Mouse (Mus musculus): ENCODE data around the gene Hmcn2.
A peak's percentile ranks its signal among the peaks of the same experiment; 100 is the strongest.

Hmcn2 gene

DNA sequence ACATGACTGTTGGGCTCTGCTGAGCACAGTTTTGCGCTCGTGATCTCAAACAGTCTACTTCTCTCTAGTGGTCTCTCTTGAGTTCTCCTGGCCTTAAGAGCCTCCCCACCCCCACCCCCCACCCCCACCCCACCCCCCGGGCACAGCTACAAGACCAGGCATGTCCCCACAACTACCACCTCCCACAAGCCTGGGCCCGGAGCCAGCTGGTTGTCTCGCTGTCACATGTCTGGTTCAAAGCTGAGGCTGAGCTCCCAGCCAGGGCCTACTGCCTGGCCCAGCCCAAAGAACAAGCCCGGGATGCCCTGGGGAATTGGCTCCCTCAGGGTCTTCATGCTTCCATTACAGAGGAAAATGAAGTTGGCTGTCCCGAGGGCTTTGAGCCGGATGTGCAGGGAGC is 140.1 kb downstream of the Hmcn2 start:
- DNase-seq (ENCODE audit: low spot score in 2 of 2), result peak in 1 of 2 experiments; percentile 41

DNA sequence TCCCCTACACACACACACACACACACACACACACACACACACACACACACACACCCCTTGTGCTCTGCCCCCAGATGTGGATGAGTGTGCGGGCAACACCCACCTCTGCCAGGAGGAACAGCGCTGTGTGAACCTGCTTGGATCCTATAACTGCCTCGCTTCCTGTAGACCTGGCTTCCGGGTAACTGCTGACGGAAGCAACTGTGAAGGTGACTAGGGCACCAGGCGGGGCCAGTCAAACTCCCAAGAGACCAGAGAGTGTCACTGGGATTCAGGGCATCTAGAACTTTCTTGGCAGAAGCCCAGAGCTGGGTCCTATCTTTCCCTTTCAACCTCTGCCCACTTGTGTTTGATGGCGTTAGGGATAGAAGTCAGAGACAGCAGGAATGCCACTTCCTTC is 141.2 kb downstream of the Hmcn2 start:
- no peak for DNase-seq (ENCODE audit: low spot score in 2 of 2)

DNA sequence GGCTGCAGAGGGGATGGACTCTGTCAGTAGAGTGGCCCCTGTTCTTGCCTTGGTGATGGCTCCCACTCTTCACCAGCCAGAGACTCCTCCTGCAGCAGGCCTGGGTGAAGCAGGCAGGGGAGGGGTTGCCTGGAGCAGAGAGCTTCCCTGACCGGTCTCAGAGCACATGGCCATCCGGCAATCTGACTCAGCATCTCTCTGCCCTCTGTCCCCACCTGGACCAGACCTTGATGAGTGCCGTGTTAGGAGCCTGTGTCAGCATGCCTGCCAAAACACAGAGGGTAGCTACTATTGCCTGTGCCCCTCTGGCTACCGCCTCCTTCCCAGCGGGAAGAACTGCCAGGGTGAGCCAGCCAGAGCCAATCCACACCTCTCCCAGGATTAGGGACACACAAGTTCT is 144.2 kb downstream of the Hmcn2 start:
- DNase-seq (ENCODE audit: low spot score in 2 of 2), result peak; percentile 35 to 69

DNA sequence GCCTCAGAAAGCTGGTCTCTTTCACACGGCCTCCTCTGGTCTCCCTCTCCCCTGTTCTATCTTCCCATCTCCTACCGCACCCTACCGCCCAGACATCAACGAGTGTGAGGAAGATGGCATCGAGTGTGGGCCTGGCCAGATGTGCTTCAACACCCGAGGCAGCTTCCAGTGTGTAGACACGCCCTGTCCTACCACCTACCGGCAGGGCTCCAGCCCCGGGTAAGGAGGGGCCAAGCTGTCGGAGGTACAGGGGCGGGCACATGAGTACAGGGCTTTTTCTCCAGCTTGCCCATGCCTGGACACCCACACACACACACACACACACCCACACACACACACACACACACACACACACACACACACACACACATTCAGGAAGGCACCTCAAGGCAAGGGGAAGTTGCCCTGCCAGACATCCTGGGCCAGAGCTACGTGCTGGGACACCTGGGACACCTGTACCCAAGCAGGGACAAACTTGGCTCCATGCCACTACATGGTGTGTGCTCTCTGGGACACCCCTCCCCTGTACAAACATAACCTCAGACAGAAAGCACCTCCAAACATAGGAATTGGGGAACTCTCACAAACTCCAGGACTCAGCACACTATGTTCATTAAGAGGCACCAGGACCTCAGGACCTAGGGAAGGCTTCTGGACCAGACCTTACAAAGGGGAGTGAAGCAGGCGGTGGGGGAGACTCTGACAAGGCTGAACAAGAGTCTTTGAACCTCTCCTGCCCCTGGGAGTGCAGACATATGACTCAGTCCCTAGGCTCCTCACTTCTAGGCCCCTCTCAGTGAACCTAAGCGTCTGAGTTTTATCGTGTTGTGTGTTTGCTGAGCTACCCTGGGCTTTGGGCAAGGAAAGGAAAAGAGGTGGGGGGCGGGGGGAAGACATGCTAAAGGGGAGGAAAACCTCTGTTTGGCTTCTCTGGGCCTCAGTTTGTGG is 145.0 kb downstream of the Hmcn2 start:
- peak in 1 of 2 experiments; percentile 44 for DNase-seq (ENCODE audit: low spot score in 2 of 2)

DNA sequence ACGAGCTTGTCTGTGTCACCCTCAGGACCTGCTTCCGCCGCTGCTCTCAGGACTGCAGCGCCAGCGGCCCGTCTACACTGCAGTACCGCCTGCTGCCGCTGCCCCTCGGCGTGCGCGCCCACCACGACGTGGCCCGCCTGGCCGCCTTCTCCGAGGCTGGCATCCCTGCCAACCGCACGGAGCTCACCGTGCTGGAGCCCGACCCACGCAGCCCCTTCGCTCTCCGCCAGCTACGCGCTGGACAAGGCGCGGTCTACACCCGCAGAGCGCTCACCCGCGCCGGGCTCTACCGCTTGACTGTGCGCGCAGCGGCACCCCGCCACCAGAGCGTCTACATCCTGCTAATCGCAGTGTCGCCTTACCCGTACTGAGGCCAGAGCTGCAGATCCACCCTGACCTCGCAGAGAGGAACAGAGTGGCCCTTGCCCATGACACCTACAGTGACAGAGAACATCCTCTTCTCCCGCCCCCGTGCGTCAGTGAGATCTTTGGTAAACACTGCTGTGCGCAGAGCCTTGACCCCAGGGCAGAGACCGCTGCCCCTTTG is 145.9 kb downstream of the Hmcn2 start:
- peak in 1 of 2 experiments; percentile 43 for DNase-seq (ENCODE audit: low spot score in 2 of 2)

DNA sequence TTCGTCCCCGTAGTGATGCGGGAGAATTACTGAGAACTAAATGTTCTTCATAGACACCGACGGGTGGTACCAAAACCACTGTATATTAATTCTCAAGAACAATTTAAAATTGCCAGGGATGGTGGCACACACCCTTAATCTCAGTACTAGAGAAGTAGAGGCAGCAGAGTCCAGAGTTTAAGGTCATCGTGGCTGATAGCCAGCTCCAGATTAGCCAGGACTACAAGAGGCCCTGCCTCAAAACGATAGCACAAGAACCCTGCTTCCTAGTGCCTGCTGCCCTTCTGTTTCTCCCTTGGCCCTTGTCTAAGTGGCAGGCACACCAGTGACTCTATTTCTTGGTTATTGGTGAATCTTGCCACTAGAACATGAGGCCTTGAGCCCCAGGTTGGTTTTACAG is 146.7 kb downstream of the Hmcn2 start:
- no peak for DNase-seq (ENCODE audit: low spot score in 2 of 2)

DNA sequence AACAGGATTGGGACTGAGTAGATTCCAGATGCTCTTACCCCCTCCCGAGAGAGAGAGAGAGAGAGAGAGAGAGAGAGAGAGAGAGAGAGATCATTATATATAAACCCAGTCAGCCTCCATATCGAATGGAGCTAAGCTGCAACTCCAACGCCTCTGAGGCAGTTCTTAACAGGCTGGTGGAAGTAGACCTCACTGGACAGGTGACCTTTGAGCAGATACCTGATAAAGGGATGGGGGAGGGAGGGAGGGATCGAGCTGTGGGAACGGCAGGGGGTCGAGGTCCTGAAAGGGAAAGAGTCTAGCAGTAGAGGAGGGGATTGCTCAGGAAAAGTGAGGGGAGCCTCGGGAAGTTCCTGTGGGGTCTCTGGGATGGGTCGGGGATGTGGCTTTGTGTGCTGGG is 147.8 kb downstream of the Hmcn2 start:
- DNase-seq (ENCODE audit: low spot score in 2 of 2), result no peak

DNA sequence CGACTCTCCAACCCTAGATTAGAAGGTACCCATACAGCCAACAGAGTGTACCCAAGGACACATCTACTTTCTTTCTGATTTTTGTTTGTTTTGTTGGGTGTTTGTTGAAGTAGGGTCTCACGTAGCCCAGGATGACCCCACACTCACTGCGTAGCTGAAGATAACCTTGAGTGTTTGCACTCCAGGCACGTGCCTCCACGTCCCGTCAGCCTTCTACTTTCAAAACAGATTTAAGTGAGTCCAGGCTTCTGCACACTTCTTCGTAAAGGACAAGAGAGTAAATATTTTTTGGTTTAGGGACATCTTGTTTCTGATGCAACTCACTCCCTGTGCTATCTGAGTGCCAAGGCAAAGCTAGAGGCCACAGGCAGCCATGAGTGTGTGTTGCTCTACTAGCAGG is 149.0 kb downstream of the Hmcn2 start:
- DNase-seq (ENCODE audit: low spot score in 2 of 2), result no peak

DNA sequence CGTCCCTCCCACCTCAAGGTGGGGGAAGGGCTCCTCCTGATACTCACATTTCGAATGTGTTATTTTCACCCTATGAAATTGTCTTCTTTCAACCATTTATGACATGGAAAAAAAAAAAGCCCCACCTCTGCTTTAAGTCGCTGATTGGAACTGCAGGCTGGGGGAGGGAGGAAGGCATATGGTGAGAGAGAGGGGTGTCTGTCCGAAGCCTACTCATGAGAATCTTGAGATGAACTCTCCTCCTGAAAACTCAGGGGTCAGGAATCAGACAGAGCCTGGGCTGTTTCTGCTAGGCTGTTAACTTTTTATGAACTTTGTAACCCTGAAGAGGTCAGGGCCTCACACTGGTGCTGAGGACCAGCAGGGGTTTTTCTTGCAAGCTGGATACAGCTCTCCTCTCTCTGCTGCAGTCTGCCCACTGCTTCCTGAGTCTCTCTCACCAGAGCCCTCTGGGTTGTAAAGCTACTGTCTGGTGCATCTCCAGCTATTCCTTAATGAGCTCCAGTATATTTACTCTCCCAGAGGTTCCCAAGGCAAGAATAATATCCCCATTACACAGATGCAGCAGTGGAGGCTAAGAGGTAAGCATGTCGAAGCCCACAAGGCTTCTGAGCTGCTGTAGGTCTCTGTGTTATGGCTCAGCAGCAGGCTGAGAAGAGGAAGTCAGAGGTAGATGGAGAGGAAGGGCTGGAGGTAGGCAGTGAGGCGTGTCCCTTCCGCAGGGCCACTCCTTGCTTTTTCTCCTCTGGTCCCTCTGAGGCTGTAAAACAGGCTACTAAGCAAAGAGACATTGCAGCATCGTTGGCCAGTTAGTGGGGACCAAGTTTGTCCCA is 149.7 kb downstream of the Hmcn2 start:
- no peak for DNase-seq (ENCODE audit: low spot score in 2 of 2)

DNA sequence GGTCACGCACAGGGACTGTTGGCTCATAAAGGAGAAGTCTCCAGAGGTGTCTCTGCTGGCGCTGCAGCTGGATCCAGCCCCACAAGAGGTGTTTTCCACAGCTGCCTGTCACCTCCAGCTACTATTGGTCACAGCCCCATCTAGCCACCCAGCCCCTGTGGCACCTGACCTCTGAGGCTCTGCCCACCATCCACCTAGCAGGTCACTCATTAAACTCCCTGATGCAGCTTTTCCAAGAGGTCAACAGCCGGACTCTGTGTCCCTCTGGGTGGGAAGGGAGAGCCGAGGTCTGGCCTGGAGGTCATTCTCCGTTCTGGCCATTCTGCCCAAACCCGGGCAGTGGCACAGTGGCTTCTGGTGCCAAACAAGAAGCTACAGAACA is 150.3 kb downstream of the Hmcn2 start:
- no peak for DNase-seq (ENCODE audit: low spot score in 2 of 2)

DNA sequence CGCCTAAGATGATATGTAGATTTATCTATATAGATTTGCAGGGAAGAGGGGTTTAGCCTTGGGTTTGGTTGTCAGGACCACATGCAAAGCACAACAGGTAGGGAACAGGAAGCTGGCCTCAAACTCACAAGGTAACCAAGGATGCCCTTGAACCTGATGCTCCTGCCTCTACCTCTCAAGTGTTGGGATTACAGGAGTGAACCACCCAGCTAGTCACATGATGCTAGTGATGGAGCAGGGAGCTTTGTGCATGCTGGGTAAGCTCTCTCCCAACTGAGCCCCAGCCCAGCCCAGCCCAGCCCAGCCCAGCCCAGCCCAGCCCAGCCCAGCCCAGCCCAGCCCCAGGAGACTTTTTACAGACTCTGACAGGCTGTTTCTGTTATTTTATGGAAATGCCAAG is 153.2 kb downstream of the Hmcn2 start:
- DNase-seq (ENCODE audit: low spot score in 2 of 2), result no peak

DNA sequence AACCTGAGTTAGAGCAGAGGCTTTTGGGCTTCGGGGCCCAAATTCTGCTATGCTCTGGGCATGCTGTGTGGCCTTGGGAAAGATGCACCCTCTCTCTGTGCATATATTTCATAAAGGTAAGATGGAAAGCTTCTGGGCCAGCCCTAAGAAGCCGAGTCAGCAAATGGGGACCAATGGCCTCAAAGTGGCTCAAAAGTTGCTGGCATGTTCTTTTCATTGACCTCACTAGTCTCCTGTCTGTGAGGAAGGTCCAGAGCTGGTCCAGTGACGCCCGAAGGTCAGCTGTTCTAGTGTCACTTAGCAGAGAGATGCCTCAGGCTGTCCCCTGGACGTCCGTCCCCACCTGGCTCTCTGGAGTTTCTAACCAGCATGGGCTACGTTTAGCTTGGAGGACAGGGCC is 154.6 kb downstream of the Hmcn2 start:
- DNase-seq (ENCODE audit: low spot score in 2 of 2), result no peak

DNA sequence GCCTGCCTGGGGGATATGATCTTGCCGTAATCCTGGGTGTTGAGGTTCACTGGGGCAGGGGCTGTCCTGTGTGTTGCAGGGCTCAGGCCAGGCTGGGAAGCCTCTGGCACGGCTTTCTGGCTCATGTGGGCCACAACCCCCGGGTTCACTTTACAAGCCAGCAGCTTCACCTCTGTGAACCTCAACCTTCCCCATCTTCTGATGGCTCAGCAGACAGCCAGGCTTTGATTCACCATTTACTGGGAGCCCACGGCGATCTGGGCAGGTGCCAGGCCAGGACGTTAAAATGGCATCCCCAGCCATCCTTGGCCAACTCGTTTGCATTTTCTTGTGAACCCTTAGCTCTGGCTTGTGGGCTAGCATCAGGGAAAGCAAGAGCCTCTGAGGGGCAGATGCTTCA is 155.3 kb downstream of the Hmcn2 start:
- DNase-seq (ENCODE audit: low spot score in 2 of 2), result no peak

DNA sequence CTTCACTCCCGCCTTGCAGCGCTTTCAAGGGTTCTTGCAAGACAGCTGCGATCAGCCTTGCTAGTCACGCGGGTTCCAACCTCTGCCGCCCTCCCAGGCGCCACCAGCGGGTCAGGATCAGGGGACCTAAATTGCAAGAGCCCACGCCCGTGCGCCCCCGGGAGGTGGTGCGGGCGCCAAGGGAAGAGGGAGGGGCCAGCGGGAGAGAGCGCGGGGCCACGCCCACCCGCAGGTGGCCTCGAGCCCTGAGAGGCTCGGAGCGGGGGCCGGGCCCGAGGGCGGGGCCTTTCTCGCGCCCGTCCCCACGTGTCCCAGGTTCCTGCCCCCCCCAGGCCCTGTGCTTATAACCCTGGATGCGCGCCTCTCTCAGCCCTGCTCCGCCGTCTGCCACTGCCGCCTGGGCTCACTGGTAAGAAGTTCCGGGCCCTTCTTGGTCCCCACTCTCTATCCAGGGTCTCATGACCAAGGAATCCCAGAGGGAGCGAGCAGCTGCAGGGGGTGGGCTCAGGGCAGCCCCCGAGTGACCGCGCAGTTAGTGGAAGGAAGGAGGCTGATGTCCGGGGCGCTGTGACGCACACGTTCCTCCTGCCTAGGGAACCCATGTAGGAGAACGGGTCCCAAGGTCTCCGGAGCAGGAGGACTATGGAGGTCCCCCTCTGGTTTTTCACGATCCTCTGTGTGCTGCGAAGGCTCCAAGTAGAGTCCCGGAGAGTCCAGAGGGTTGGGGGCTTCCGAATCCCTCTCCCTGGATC is 155.9 kb downstream of the Hmcn2 start, which contains the start of gene Ass1:
Ass1 (plus strand) TSS at position 277 of the 752 bp plus-strand sequence.
- DNase-seq (ENCODE audit: low spot score in 2 of 2), result peak; percentile 76 to 80

DNA sequence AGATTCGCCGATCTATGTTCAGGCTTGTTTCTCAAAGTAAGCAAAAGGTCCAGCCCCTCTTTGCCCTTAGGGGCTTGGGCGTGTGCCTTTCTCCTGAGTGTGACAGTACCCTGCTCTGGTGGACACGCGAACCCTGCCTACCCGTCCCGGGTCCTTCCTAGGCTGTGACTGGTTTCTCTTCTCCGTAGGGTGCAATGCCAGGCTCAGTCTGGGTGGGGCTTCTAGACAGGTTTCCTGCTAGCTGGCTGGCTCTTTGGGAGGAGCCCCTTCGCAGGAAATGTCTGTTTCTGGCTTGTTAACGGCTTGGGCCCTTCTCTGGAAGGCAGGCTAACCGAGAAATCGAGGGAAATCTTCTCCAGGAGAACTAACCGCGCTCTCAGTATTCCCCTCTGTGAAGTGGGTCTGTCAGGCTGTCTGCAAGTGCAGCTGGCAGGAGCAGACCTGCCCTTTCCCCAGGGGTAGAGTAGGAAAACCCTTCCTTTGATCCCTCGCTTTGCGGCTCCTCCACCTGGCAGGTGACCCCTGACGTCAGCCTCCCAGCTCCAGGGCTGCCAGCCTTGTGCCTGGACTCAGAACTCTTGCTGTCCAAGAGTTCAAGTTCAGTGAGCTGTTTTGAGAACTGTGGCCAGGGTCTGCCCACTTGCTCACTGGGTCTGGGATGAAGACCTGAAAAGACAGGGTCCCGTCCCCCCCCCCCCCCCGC is 156.6 kb downstream of the Hmcn2 start:
- DNase-seq (ENCODE audit: low spot score in 2 of 2), result peak in 1 of 2 experiments; percentile 40

DNA sequence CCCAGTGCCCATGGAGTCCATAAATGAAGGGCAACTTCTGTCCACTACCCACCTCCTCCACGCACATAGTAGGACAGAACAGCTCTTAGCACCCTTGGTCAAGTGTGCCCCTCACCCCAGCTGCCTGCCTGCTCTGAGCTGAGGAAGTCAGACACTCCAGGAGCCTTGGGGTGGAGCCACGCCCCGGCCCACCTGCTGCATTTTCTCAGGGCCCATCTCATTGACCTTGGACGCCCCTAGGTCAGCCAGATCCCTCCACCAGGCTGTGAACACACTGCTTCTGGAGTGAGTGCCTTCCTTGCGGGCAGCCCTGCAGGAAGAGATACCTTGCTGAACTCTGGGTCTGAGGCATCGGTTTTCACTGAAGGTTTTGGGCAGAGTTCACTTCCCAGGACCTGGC is 157.4 kb downstream of the Hmcn2 start:
- no peak for DNase-seq (ENCODE audit: low spot score in 2 of 2)

DNA sequence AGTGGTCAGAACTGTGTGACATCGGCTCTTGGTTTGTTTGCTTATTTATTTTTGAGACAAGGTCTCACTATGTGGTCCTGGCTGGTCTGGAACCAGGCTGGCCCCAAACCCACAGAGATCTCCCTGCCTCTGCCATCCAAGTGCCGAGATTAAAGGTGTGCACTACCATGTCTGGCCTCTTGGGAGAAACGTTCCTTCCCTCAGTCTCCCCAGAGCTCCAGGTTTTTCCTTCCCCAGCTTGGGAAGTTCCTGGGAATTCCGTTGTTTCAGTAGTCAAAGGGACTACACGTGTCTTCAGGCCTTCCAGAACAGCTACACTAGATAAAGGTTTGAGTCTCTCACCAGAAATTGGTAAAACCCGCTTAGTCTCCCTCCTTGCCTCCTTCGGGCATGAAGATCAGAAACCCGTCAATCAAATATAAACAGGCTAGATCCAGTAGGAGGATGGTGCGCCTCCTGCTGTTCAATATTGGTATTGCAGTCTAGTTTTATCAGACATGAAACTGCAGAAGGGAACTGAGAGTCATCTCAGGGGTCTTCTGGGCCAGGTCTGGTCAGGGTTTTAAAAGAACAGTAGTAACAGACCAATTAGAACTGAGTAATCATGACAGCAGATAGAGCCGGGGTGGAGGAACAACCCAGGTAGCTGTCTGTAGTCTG is 158.3 kb downstream of the Hmcn2 start:
- DNase-seq (ENCODE audit: low spot score in 2 of 2), result no peak

DNA sequence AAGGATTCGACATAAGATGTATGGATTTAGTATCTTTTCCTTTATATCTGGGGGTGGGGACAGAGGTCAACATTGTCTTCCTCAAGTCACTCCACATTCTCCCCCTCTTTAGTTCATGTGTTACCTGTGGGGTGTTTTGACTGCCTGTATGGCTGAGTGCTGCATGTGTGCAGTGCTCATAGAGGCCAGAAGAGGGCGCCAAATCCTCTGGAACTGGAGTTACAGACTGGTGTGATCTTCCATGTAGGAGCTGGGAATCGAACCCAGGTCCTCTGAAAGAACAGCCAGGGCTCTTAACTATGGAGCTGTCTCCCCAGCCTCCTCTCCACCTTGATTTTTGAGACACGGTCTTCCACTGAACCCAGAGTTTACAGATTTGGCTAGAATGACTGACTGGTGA is 159.7 kb downstream of the Hmcn2 start:
- no peak for DNase-seq (ENCODE audit: low spot score in 2 of 2)

DNA sequence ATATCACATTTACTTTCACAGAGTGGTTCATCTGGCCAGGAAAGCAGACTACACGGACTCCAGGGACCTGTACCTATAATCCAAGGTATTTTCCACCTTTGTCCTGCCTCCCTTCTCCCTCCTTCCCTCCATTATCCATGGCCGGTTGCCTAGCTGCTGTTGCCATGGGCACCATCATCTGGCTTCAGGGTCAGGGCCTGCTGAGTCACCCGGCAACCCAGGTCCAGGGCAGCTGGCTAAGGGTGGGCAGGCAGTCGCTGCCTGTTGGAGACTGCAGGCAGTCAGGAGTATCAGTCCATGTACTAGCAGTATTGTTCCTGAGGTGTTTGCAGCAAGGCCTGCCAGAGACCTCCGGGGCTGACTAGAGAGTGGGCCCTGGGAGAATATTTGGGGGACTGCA is 160.5 kb downstream of the Hmcn2 start:
- no peak for DNase-seq (ENCODE audit: low spot score in 2 of 2)

DNA sequence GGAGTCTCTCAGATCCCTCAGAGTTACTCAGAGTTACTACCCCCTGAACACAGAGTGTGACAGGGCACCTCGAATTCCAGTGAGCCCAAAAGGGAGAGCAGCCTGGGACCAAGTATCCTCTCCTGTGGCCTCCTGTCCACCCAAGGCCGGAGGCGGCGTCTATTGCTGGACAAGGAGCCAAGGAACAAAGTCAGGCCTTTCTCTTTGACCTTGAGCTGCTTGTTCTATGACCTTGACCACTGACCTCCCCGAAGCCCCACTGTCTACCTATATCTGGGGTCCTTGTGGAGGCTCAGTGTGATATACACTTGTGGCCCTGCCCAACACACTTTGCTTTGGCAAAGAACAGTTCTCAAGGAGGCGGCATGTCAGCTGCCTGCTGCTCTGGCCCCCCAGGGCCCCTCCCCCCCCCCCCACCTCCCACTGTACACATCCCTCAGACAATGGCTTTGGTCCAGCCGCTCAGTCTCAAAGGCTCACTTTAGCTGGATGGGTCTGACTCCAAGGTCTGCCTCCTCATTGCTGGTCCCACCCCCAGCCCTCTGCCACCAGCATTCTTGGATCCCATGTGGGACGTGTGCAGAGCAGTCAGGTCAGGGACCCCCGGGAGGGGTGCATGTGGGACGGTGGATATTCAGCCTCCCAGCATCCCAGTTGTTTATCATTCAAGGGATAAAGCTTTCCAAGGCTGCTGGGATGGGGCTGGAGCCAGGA is 162.0 kb downstream of the Hmcn2 start:
- no peak for DNase-seq (ENCODE audit: low spot score in 2 of 2)

Data from urinary bladder, adult 18-20 months (tissue).